Mouse (Mus musculus) heart, postnatal 4 days (tissue): Measurements from ENCODE around the gene Gzmb. TPM values are rescaled to one million over a fixed set of nuclear protein-coding genes. Genes with fewer than 3 reads are reported as not detected.
"Not testable (repeated sequence)": the region's sequence is repeated elsewhere in the genome, so short reads cannot be mapped to it uniquely, and the experiment has no call there.

ENCODE experiments used
- DNase-seq: peaks from one replicate; pipeline ENCODE4 v3.0.0; 2021
- total RNA-seq, 2 experiments: library from RNA; stranded (reverse); gene quantifications; 2 replicates each; pipeline ENCODE4 v1.2.3; 2021

The Gzmb gene
- not detected for total RNA-seq

- no peak for DNase-seq
These were observed at the start of gene Gzmb for GRCm38 (mm10) chr14:56262153-56262552. Gene Gzmb, minus strand, starts transcription at chr14:56262260.

GRCm38 (mm10) chr14:56311801-56312200 is 49.7 kb upstream of the Gzmb start:
- not testable (repeated sequence) for DNase-seq

GRCm38 (mm10) chr14:56310238-56310637 is 48.2 kb upstream of the Gzmb start:
- DNase-seq, result no peak

- DNase-seq, result peak; percentile 6
These were observed 42.1 kb upstream of the Gzmb start for GRCm38 (mm10) chr14:56304149-56304548.

GRCm38 (mm10) chr14:56303506-56304025 is 41.5 kb upstream of the Gzmb start:
- no peak for DNase-seq

GRCm38 (mm10) chr14:56302091-56302490 is 40.0 kb upstream of the Gzmb start:
- DNase-seq, result no peak

- DNase-seq, result no peak
These were observed 34.7 kb upstream of the Gzmb start for GRCm38 (mm10) chr14:56296786-56297185.

GRCm38 (mm10) chr14:56296106-56296505 is 34.0 kb upstream of the Gzmb start:
- no peak for DNase-seq

- DNase-seq, result no peak
These were observed 31.1 kb upstream of the Gzmb start for GRCm38 (mm10) chr14:56293146-56293545.

GRCm38 (mm10) chr14:56288651-56289050 is 26.6 kb upstream of the Gzmb start:
- no peak for DNase-seq

GRCm38 (mm10) chr14:56287806-56288205 is 25.7 kb upstream of the Gzmb start:
- DNase-seq, result no peak

GRCm38 (mm10) chr14:56284356-56285325 is 22.6 kb upstream of the Gzmb start:
- DNase-seq, result no peak

- DNase-seq, result no peak
These were observed 21.8 kb upstream of the Gzmb start for GRCm38 (mm10) chr14:56283816-56284215.

- DNase-seq, result no peak
These were observed 19.0 kb upstream of the Gzmb start for GRCm38 (mm10) chr14:56281090-56281489.

GRCm38 (mm10) chr14:56278691-56279090 is 16.6 kb upstream of the Gzmb start:
- DNase-seq, result not testable (repeated sequence)

GRCm38 (mm10) chr14:56276096-56276495 is 14.0 kb upstream of the Gzmb start:
- not testable (repeated sequence) for DNase-seq

- no peak for DNase-seq
These were observed 4.0 kb upstream of the Gzmb start for GRCm38 (mm10) chr14:56266109-56266508.

- DNase-seq, result no peak
These were observed 21.7 kb downstream of the Gzmb start for GRCm38 (mm10) chr14:56240409-56240808.

GRCm38 (mm10) chr14:56234556-56234955 is 27.5 kb downstream of the Gzmb start, which contains the start of gene Gzmc:
Gene Gzmc, minus strand, starts transcription at chr14:56234656.
- no peak for DNase-seq

- DNase-seq, result no peak
These were observed 50.7 kb downstream of the Gzmb start, which contains the start of gene Gzmf for GRCm38 (mm10) chr14:56211317-56211716. Gene Gzmf, minus strand, starts transcription at chr14:56211417.
